Mouse (Mus musculus): ENCODE results near the gene Tmco1.
A peak's percentile ranks its signal among the peaks of the same experiment; 100 is the strongest.

- peak; percentile 45 for TF ChIP-seq CTCF (IDR thresholded peaks at IDR 0.05; ENCODE audit: control insufficient read depth, insufficient read depth, insufficient read length)
- no peak for TF ChIP-seq MYOD1 (IDR thresholded peaks at IDR 0.05; ENCODE audit: control insufficient read depth, insufficient read length, low read depth)
- no peak for TF ChIP-seq CEBPB (IDR thresholded peaks at IDR 0.05; ENCODE audit: low read depth)
- no peak for TF ChIP-seq MAX (IDR thresholded peaks at IDR 0.05)
- no peak for TF ChIP-seq MYOG (IDR thresholded peaks at IDR 0.05; ENCODE audit: control insufficient read depth, extremely low read depth, insufficient read length)
These were observed 1.5 kb upstream of the Tmco1 start for GRCm38 (mm10) chr1:167306451-167307240.

Data from C2C12 (cell line).